Mouse (Mus musculus) embryonic facial prominence, embryonic 13.5 days (tissue): ENCODE measurements around the gene Smad3. TPM values are rescaled to one million over a fixed set of nuclear protein-coding genes. Genes with fewer than 3 reads are reported as not detected.
A peak's percentile ranks its signal among the peaks of the same experiment; 100 is the strongest.

Source experiments
- ATAC-seq: fragments of 200-750 bp; cut with Nextera tagmentation; 2 replicates; pipeline ENCODE4 v1.8.0; 2017; ENCODE audit warnings: low read depth; ENCODE audit not compliant: insufficient number of reproducible peaks, insufficient read depth, low FRiP score, low TSS enrichment
- H3K27ac ChIP-seq: fragments of 300-500 bp; sonication (generic); 2 replicates; pipeline ENCODE4 v1.5.1; 2015; ENCODE audit warnings: moderate library complexity, mild to moderate bottlenecking, inconsistent platforms
- H3K27me3 ChIP-seq: fragments of 300-500 bp; sonication (generic); 2 replicates; pipeline ENCODE4 v1.6.1; 2015; ENCODE audit warnings: mild to moderate bottlenecking, inconsistent platforms
- H3K36me3 ChIP-seq: fragments of 300-500 bp; sonication (generic); 2 replicates; pipeline ENCODE4 v1.6.1; 2015; ENCODE audit warnings: mild to moderate bottlenecking, inconsistent platforms
- H3K4me1 ChIP-seq: fragments of 300-500 bp; sonication (generic); 2 replicates; pipeline ENCODE4 v1.6.1; 2015; ENCODE audit warnings: inconsistent platforms
- H3K4me2 ChIP-seq: fragments of 300-500 bp; sonication (generic); 2 replicates; pipeline ENCODE4 v1.6.1; 2015; ENCODE audit warnings: moderate library complexity, mild to moderate bottlenecking, inconsistent platforms
- H3K4me3 ChIP-seq: fragments of 300-500 bp; sonication (generic); 2 replicates; pipeline ENCODE4 v1.5.1; 2015; ENCODE audit warnings: mild to moderate bottlenecking, inconsistent platforms
- H3K9ac ChIP-seq: fragments of 300-500 bp; sonication (generic); 2 replicates; pipeline ENCODE4 v1.6.1; 2015; ENCODE audit warnings: mild to moderate bottlenecking, inconsistent platforms
- H3K9me3 ChIP-seq: fragments of 300-500 bp; sonication (generic); 2 replicates; pipeline ENCODE4 v1.6.1; 2016; ENCODE audit warnings: inconsistent platforms
- WGBS: fragments of 180-500 bp; shearing (Covaris S2); methylation state at CpG from one replicate; pipeline ENCODE4 v1.1.7; 2015; ENCODE audit warnings: mixed read lengths; 5-methylcytosine and 5-hydroxymethylcytosine counted together
- polyA plus RNA-seq: library from polyadenylated mRNA; unstranded; fragments of >200 nt; fragmentation: Nextera tagmentation; extraction: Ambion mirVana; gene quantifications from 2 replicates; pipeline ENCODE4 v1.2.1, GENCODE M21; 2015

Gene Smad3
- polyA plus RNA-seq, 1 experiment from 2014 or later, result 29.8 TPM

- no peak for ATAC-seq
- peak overlapping the region; percentile 11; the same call in 1 of the 2 replicates for H3K27ac ChIP-seq
- WGBS, result 55% methylated on average over 13 of the region's 13 CpGs
- H3K36me3 ChIP-seq, result peaks cover 16% of the 10 kb centered on the region
- H3K27me3 ChIP-seq, result no peaks in the 10 kb centered on the region
- H3K4me1 ChIP-seq, result peaks cover 92% of the 10 kb centered on the region
- no peak overlapping the region for H3K4me2 ChIP-seq
- peak overlapping the region; percentile 7; the same call in 1 of the 2 replicates for H3K9ac ChIP-seq
- H3K9me3 ChIP-seq, result no peaks in the 10 kb centered on the region
- no peak overlapping the region for H3K4me3 ChIP-seq
These were observed 14.7 kb downstream of the Smad3 start for GRCm38 (mm10) chr9:63742887-63743660.

GRCm38 (mm10) chr9:63742318-63742717, 15.5 kb downstream of the Smad3 start:
- Histone ChIP-seq H3K9me3 (no peaks in the 10 kb centered on the region), H3K27ac (no peak overlapping the region), H3K4me3 (no peak overlapping the region), H3K27me3 (no peaks in the 10 kb centered on the region), H3K4me1 (peaks cover 92% of the 10 kb centered on the region), H3K9ac (no peak overlapping the region), H3K36me3 (peaks cover 16% of the 10 kb centered on the region), H3K4me2 (no peak overlapping the region)
- WGBS, result 28% methylated on average over 3 of the region's 3 CpGs
- no peak for ATAC-seq

- H3K4me1 ChIP-seq, result peaks cover 92% of the 10 kb centered on the region
- no peaks in the 10 kb centered on the region for H3K27me3 ChIP-seq
- H3K4me3 ChIP-seq, result no peak overlapping the region
- peaks cover 16% of the 10 kb centered on the region for H3K36me3 ChIP-seq
- ATAC-seq, result no peak
- H3K9ac ChIP-seq, result no peak overlapping the region
- no peaks in the 10 kb centered on the region for H3K9me3 ChIP-seq
- WGBS, result 58% methylated on average over 6 of the region's 6 CpGs
- H3K27ac ChIP-seq, result no peak overlapping the region
- H3K4me2 ChIP-seq, result no peak overlapping the region
These were observed 16.0 kb downstream of the Smad3 start for GRCm38 (mm10) chr9:63741792-63742191.

- ATAC-seq, result no peak
- Histone ChIP-seq H3K4me2 (no peak overlapping the region), H3K27me3 (no peaks in the 10 kb centered on the region), H3K9me3 (no peaks in the 10 kb centered on the region), H3K36me3 (peaks cover 16% of the 10 kb centered on the region), H3K4me1 (peaks cover 93% of the 10 kb centered on the region), H3K9ac (no peak overlapping the region), H3K27ac (no peak overlapping the region), H3K4me3 (no peak overlapping the region)
- 75% methylated on average over 10 of the region's 10 CpGs for WGBS
These were observed 17.4 kb downstream of the Smad3 start for GRCm38 (mm10) chr9:63740320-63740841.

- no peak overlapping the region for H3K9ac ChIP-seq
- ATAC-seq, result no peak
- WGBS, result 59% methylated on average over 11 of the region's 11 CpGs
- peak overlapping the region; percentile 14; the same call in 1 of the 2 replicates for H3K27ac ChIP-seq
- H3K4me1 ChIP-seq, result peaks cover 99% of the 10 kb centered on the region
- peaks cover 16% of the 10 kb centered on the region for H3K36me3 ChIP-seq
- H3K4me2 ChIP-seq, result no peak overlapping the region
- no peaks in the 10 kb centered on the region for H3K9me3 ChIP-seq
- no peaks in the 10 kb centered on the region for H3K27me3 ChIP-seq
- H3K4me3 ChIP-seq, result no peak overlapping the region
These were observed 19.0 kb downstream of the Smad3 start for GRCm38 (mm10) chr9:63738830-63739229.

DNA sequence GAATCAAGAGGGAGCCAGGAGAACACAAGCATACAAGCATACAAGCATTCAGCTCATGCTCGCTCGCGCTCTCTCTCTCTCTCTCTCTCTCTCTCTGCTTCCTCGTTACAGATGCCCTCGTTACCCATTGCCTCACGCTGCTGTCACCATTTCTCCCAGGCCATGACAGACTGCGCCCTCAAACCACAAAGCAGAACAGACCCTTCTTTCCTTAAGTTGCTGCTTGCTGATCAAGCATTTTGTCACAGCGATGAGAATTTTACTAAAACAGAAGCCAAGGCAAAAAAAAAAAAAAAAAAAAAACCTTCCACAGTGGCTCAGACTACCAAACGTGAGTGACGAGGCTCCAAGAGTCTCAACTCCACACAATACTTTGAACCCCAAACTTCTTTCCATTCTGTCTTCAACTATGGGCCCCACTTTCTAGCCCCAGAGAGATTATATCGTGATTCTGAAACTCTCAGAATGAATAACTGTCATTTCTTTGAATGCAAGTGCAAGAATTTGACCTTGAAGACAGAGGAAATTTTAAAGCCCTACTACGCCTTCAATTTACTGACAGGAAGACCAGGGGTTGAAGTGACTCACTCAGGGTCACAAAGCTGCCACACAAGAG, 19.6 kb downstream of the Smad3 start:
- peaks cover 16% of the 10 kb centered on the region for H3K36me3 ChIP-seq
- 56% methylated on average over 12 of the region's 12 CpGs for WGBS
- no peaks in the 10 kb centered on the region for H3K9me3 ChIP-seq
- H3K4me2 ChIP-seq, result peak overlapping the region; percentile 20; the same call in 1 of the 2 replicates
- no peaks in the 10 kb centered on the region for H3K27me3 ChIP-seq
- no peak overlapping the region for H3K9ac ChIP-seq
- no peak for ATAC-seq
- no peak overlapping the region for H3K4me3 ChIP-seq
- peaks cover 95% of the 10 kb centered on the region for H3K4me1 ChIP-seq
- H3K27ac ChIP-seq, result peak overlapping the region; percentile 71; the same call in 1 of the 2 replicates

DNA sequence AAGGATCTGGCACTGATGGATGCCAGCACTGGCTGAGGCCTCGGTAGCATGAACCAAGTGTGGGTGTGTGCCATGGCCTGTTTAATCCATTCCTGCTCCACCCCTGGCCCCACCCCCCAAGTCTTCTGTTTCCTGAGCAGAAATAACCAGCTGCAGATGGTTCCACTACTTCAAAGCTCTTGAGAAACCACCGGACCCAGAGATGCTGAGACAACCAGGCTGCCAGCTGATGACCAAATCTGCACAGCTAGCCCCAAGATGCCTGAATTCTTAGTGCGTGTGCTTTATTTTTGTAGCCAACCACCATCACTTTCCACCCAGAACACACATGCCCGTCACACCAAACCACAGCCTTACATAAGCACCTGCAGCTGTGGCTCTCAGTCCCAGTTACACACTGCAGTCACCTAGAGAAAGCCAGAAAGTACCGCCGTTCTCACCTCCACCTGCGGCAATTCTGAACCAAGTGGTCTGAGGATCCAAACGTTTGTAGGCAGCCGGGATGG, 20.3 kb downstream of the Smad3 start:
- Histone ChIP-seq H3K4me2 (0 out of 2 replicates have a peak overlapping the region, but pooled peaks have one; percentile 20), H3K4me3 (no peak overlapping the region), H3K9me3 (no peaks in the 10 kb centered on the region), H3K9ac (no peak overlapping the region), H3K27ac (peak overlapping the region; percentile 71; the same call in 1 of the 2 replicates), H3K27me3 (no peaks in the 10 kb centered on the region), H3K36me3 (peaks cover 16% of the 10 kb centered on the region), H3K4me1 (peaks cover 91% of the 10 kb centered on the region)
- 48% methylated on average over 9 of the region's 9 CpGs for WGBS
- peak; percentile 54; the same call in 1 of the 2 replicates for ATAC-seq

DNA sequence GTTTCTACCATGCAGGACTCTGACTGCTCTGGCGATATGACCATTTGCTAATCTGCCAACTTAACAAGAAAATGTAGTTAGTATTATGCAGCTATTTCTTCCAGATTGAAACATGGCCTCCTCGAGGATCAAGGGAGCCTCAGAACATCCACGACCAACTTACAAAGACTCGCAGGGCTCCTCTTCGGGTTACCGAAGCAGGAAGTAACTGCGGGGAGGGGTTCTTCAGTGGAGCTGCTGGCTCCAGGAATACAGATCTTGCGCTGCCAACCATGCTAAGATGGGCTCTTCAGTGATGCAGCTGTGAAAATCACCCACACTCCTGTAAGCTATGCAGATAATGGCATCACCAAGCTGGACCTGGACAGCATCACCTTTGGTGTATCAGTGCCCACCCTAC, 23.5 kb downstream of the Smad3 start:
- H3K9me3 ChIP-seq, result no peaks in the 10 kb centered on the region
- H3K4me3 ChIP-seq, result no peak overlapping the region
- H3K36me3 ChIP-seq, result peaks cover 6% of the 10 kb centered on the region
- no peak overlapping the region for H3K27ac ChIP-seq
- no peak overlapping the region for H3K4me2 ChIP-seq
- WGBS, result 55% methylated on average over 8 of the region's 8 CpGs
- no peak for ATAC-seq
- no peaks in the 10 kb centered on the region for H3K27me3 ChIP-seq
- H3K9ac ChIP-seq, result no peak overlapping the region
- H3K4me1 ChIP-seq, result peaks cover 85% of the 10 kb centered on the region

DNA sequence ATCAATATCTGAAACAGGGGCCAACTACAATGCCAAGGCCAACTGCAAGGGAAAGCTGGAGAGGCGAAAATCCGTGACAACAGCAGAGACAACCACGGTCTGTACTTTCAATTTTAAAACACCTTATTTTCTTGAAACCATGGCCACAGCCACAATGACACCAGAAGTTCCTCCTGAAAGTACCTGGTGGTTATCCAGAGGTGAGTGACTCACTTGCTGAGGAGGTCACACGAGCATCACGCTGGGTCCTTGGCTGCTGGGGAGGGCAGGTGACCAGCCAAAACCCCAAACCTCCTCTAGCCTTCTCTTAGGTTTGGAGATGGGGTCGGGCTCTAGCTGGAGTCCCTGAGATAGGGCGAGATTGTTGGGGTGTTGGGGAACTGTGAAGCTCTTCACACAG, 25.1 kb downstream of the Smad3 start:
- WGBS, result 91% methylated on average over 7 of the region's 7 CpGs
- no peak for ATAC-seq
- Histone ChIP-seq H3K27me3 (no peaks in the 10 kb centered on the region), H3K4me3 (no peak overlapping the region), H3K36me3 (no peaks in the 10 kb centered on the region), H3K9me3 (no peaks in the 10 kb centered on the region), H3K4me2 (no peak overlapping the region), H3K4me1 (peaks cover 84% of the 10 kb centered on the region), H3K27ac (no peak overlapping the region), H3K9ac (no peak overlapping the region)

- Histone ChIP-seq H3K4me3 (no peak overlapping the region), H3K27me3 (no peaks in the 10 kb centered on the region), H3K36me3 (no peaks in the 10 kb centered on the region), H3K9me3 (no peaks in the 10 kb centered on the region), H3K9ac (no peak overlapping the region), H3K4me2 (no peak overlapping the region), H3K27ac (no peak overlapping the region), H3K4me1 (peaks cover 84% of the 10 kb centered on the region)
- WGBS, result 77% methylated on average over 9 of the region's 9 CpGs
- no peak for ATAC-seq
These were observed 26.5 kb downstream of the Smad3 start for GRCm38 (mm10) chr9:63731114-63731828.

GRCm38 (mm10) chr9:63728969-63729368, 28.8 kb downstream of the Smad3 start:
- H3K4me1 ChIP-seq, result peaks cover 77% of the 10 kb centered on the region
- no peak for ATAC-seq
- no peak overlapping the region for H3K9ac ChIP-seq
- no peak overlapping the region for H3K27ac ChIP-seq
- no peaks in the 10 kb centered on the region for H3K9me3 ChIP-seq
- 73% methylated on average over 10 of the region's 10 CpGs for WGBS
- no peaks in the 10 kb centered on the region for H3K27me3 ChIP-seq
- no peak overlapping the region for H3K4me2 ChIP-seq
- H3K36me3 ChIP-seq, result peaks cover 10% of the 10 kb centered on the region; the same call in 1 of the 2 replicates
- no peak overlapping the region for H3K4me3 ChIP-seq
